Mouse (Mus musculus) small intestine, adult 2 months (tissue): Measurements from ENCODE around the gene Rbms2. TPM values are rescaled to one million over a fixed set of nuclear protein-coding genes. Genes with fewer than 3 reads are reported as not detected.

Source experiments
- H3K27ac ChIP-seq: fragments of 200-500 bp; 2 replicates; pipeline ENCODE4 v1.5.1; 2012; ENCODE audit warnings: low read depth, low read length, control low read depth, inconsistent platforms; ENCODE audit not compliant: insufficient read depth
- H3K27me3 ChIP-seq: fragments of 200-500 bp; 2 replicates; pipeline ENCODE4 v1.6.1; 2012; ENCODE audit warnings: mild to moderate bottlenecking, moderate library complexity, low read length, inconsistent platforms; ENCODE audit not compliant: control insufficient read depth, insufficient read depth
- H3K36me3 ChIP-seq: fragments of 200-500 bp; 2 replicates; pipeline ENCODE4 v1.6.1; 2012; ENCODE audit warnings: mild to moderate bottlenecking, low read length, control low read depth, inconsistent platforms; ENCODE audit not compliant: control insufficient read depth, insufficient read depth
- H3K4me1 ChIP-seq: fragments of 200-500 bp; 2 replicates; pipeline ENCODE4 v1.6.1; 2012; ENCODE audit warnings: low read length, inconsistent platforms, mixed read lengths; ENCODE audit not compliant: control insufficient read depth, insufficient read depth, insufficient read length
- H3K4me3 ChIP-seq: fragments of 200-500 bp; 2 replicates; pipeline ENCODE4 v1.5.1; 2012; ENCODE audit warnings: low read depth, mild to moderate bottlenecking, control low read depth, inconsistent platforms, low read length, moderate library complexity
- CTCF ChIP-seq: fragments of 200-500 bp; IDR thresholded peaks from 2 replicates; pipeline ENCODE4 v1.5.1; 2012; ENCODE audit warnings: low read depth, mild to moderate bottlenecking, control low read depth, inconsistent platforms, low read length, moderate library complexity, mixed read lengths; ENCODE audit not compliant: insufficient replicate concordance, insufficient read length; ENCODE audit errors: extremely low read depth
- POLR2A ChIP-seq: fragments of 200-500 bp; IDR thresholded peaks from 2 replicates; pipeline ENCODE4 v1.6.1; 2012; ENCODE audit warnings: low read depth, mild to moderate bottlenecking, control low read depth, inconsistent platforms, low read length, moderate library complexity
- WGBS: fragments of 180-500 bp; shearing (Covaris S2); methylation state at CpG from one replicate; pipeline ENCODE4 v1.1.7; 2018; 5-methylcytosine and 5-hydroxymethylcytosine counted together
- polyA plus RNA-seq: library from polyadenylated mRNA; depleted of rRNA; stranded (reverse); fragments of >200 nt; gene quantifications from 2 replicates; pipeline ENCODE4 v1.2.3, GENCODE M21; 2012; rRNA removed

Gene Rbms2
- polyA plus RNA-seq, 1 experiment = 34.9 TPM

DNA sequence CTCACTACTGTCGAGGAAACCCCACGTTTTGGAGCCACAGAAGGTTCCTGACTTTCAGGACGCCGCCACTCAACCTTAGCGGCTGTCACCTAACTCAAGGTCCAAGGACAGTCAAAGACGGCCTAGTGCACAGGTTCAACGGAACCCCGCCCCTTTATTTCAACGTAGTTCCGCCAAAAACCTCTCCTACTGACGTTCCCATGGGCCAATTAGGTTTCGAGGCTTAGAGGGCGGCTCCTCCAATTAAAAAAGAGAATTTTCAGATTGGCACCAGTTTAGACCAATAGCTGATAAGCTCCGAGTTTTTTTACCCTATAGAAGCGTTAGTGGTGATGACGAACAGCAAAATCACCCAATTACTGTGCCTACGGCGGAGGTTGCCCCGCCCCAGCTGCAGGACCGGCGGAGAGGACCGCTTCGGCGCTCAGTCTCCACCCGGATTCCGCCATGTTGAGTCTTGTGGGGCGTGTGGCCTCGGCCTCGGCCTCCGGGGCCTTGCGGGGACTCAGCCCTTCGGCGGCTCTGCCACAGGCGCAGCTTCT is 97.1 kb downstream of the Rbms2 start, which contains the start of gene Atp5b:
Atp5b (plus strand) TSS at position 394 of the 542 bp plus-strand sequence.
- under 1% methylated on average over 34 of the region's 34 CpGs for WGBS
- no peak for TF ChIP-seq CTCF
- peak; percentile 88 for TF ChIP-seq POLR2A
- no peaks in the 10 kb centered on the region for H3K27me3 ChIP-seq
- peak within 1 kb of the TSS; percentile 83 for H3K4me3 ChIP-seq
- H3K4me1 ChIP-seq = peaks cover 5% of the 10 kb centered on the region; the same call in 1 of the 2 replicates
- peak within 1 kb of the TSS; percentile 91 for H3K27ac ChIP-seq
- H3K36me3 ChIP-seq = peaks cover 36% of the 10 kb centered on the region

DNA sequence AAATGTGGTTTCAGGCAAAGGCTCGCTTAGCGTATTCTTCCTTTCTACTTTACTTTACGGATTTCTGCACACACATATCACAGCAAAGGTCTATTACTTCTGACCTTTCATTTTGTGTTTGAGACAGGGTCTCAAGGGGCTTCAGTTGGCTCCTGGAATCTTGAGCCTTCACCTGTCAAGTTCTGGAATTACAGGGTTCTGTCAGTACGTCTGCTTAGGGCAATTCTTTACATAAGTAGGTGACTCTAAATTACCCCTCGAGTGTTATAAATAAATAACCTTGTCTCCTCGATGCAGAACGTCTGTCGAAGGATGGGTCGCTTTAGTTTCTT is 97.7 kb downstream of the Rbms2 start:
- Histone ChIP-seq H3K27me3 (no peaks in the 10 kb centered on the region), H3K27ac (peak overlapping the region; percentile 91), H3K4me1 (peaks cover 5% of the 10 kb centered on the region; the same call in 1 of the 2 replicates), H3K4me3 (peak overlapping the region; percentile 83), H3K36me3 (peaks cover 33% of the 10 kb centered on the region)
- no peak for TF ChIP-seq POLR2A
- no peak for TF ChIP-seq CTCF
- 4% methylated on average over 9 of the region's 9 CpGs for WGBS

DNA sequence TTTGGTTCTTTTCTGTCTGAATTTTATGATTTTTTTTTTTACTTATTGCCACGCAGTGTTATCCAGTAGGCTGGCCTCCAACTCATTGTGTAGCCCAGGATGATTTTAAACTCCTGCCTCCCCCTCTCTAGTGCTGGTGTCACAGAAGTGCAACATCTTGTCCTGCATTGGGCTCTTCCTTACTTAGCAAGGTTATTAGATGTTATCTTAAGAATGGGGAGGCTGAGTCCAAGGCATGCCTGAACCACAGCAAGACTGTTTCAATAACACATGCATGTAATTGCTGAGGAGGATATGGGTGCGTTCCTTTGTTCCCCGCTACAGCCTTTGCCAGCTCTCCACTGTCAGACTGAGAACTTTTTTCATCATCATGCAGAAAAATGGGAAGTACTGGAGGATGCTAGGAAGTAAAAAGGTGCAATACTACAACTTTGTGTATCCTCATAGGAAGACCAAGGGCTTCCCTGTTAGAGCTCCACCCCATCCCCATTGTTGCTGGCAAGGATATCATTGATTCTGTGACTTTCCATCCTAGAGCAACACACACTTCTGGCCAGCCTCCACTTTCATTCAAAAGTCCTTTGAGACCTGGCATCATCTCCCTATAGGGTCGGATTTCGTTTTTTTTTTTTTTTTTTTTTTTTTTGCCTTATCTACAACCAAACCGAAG is 98.2 kb downstream of the Rbms2 start:
- peaks cover 35% of the 10 kb centered on the region for H3K36me3 ChIP-seq
- TF ChIP-seq POLR2A = no peak
- no peak for TF ChIP-seq CTCF
- H3K4me1 ChIP-seq = peaks cover 5% of the 10 kb centered on the region; the same call in 1 of the 2 replicates
- H3K4me3 ChIP-seq = no peak overlapping the region
- peak overlapping the region; percentile 91 for H3K27ac ChIP-seq
- WGBS = 30% methylated on average over 6 of the region's 6 CpGs
- no peaks in the 10 kb centered on the region for H3K27me3 ChIP-seq

Other genes starting within 250 kb of the Rbms2 start
- gene Hsd17b6, start 172.7 kb downstream of the Rbms2 start, polyA plus RNA-seq = 25.6 and 46.2 TPM in 2 replicates
- 0.89 and 1.5 TPM in 2 replicates for gene Prim1, start 165.1 kb downstream of the Rbms2 start, polyA plus RNA-seq
- gene Naca, start 144.7 kb downstream of the Rbms2 start, polyA plus RNA-seq = 134 and 160 TPM in 2 replicates
- gene Ptges3, start 121.3 kb downstream of the Rbms2 start, polyA plus RNA-seq = 27.7 and 38.1 TPM in 2 replicates
- gene Atp5b, start 97.0 kb downstream of the Rbms2 start, polyA plus RNA-seq = 4,528 and 5,521 TPM in 2 replicates
- gene Baz2a, start 88.7 kb downstream of the Rbms2 start, polyA plus RNA-seq = 14.1 and 30.8 TPM in 2 replicates
- gene Gls2, start 14.2 kb upstream of the Rbms2 start, polyA plus RNA-seq = 7.5 and 28.7 TPM in 2 replicates
- 9.4 and 10.5 TPM in 2 replicates for gene Spryd4, start 31.5 kb upstream of the Rbms2 start, polyA plus RNA-seq
- gene Mip, start 45.5 kb upstream of the Rbms2 start, polyA plus RNA-seq = not detected in 2 replicates
- 1.5 and 2.0 TPM in 2 replicates for gene Timeless, start 51.8 kb upstream of the Rbms2 start, polyA plus RNA-seq
- gene Apon, start 73.8 kb upstream of the Rbms2 start, polyA plus RNA-seq = 0.05 TPM in 1 of 2 replicates, not detected in the other
- gene Apof, start 88.4 kb upstream of the Rbms2 start, polyA plus RNA-seq = 0.08 TPM in 1 of 2 replicates, not detected in the other
- gene Stat2, start 90.3 kb upstream of the Rbms2 start, polyA plus RNA-seq = 15.3 and 46.8 TPM in 2 replicates
- gene Il23a, start 118.5 kb upstream of the Rbms2 start, polyA plus RNA-seq = not detected in 2 replicates
- 10.3 and 17.7 TPM in 2 replicates for gene Pan2, start 123.0 kb upstream of the Rbms2 start, polyA plus RNA-seq
- gene Cnpy2, start 142.2 kb upstream of the Rbms2 start, polyA plus RNA-seq = 31.8 and 46.6 TPM in 2 replicates
- 233 and 588 TPM in 2 replicates for gene Cs, start 157.4 kb upstream of the Rbms2 start, polyA plus RNA-seq
- 36.5 and 79.1 TPM in 2 replicates for gene Coq10a, start 188.7 kb upstream of the Rbms2 start, polyA plus RNA-seq
- gene Ankrd52, start 196.8 kb upstream of the Rbms2 start, polyA plus RNA-seq = 15.3 and 22.1 TPM in 2 replicates
- gene Slc39a5, start 220.9 kb upstream of the Rbms2 start, polyA plus RNA-seq = 165 and 301 TPM in 2 replicates
- 21.6 and 37.8 TPM in 2 replicates for gene Nabp2, start 231.2 kb upstream of the Rbms2 start, polyA plus RNA-seq
- 11.0 and 23.0 TPM in 2 replicates for gene Rnf41, start 231.4 kb upstream of the Rbms2 start, polyA plus RNA-seq